Mouse (Mus musculus): ENCODE data around the gene Abcc2. TPM values are rescaled to one million over a fixed set of nuclear protein-coding genes. Genes with fewer than 3 reads are reported as not detected.

Abcc2 gene
- polyA plus RNA-seq, 1 experiment, result not detected

GRCm38 (mm10) chr19:43852837-43853545, 71.0 kb downstream of the Abcc2 start:
- no peaks in the 10 kb centered on the region for H3K79me3 ChIP-seq (ENCODE audit: low read depth)
- H3K4me3 ChIP-seq (ENCODE audit: insufficient read depth, poor library complexity, severe bottlenecking), result no peak overlapping the region
- H3K36me3 ChIP-seq (ENCODE audit: control insufficient read depth, insufficient read depth), result peaks cover 60% of the 10 kb centered on the region
- H3K27me3 ChIP-seq (ENCODE audit: control insufficient read depth, insufficient read depth, insufficient read length), result no peaks in the 10 kb centered on the region
- no peak overlapping the region for H3ac ChIP-seq (ENCODE audit: control insufficient read depth, insufficient read length, low read depth)
- no peaks in the 10 kb centered on the region for H3K79me2 ChIP-seq (ENCODE audit: control insufficient read depth, insufficient read depth)
- TF ChIP-seq USF1 (IDR thresholded peaks at IDR 0.05; ENCODE audit: low read depth), result no peak
- TF ChIP-seq FOSL1 (IDR thresholded peaks at IDR 0.05; ENCODE audit: insufficient read depth, low read length, poor library complexity, severe bottlenecking), result no peak
- TF ChIP-seq CEBPB (IDR thresholded peaks at IDR 0.05; ENCODE audit: low read depth), result no peak
- no peak for TF ChIP-seq MYOG (IDR thresholded peaks at IDR 0.05; ENCODE audit: control insufficient read depth, extremely low read depth, insufficient read length)
- no peak for TF ChIP-seq CTCF (IDR thresholded peaks at IDR 0.05; ENCODE audit: control insufficient read depth, insufficient read depth, insufficient read length)
- no peak for TF ChIP-seq MYOD1 (IDR thresholded peaks at IDR 0.05; ENCODE audit: control insufficient read depth, insufficient read length, low read depth)
- no peak for TF ChIP-seq MAX (IDR thresholded peaks at IDR 0.05)

GRCm38 (mm10) chr19:43857347-43857746, 75.4 kb downstream of the Abcc2 start:
- H3K79me3 ChIP-seq (ENCODE audit: low read depth), result no peaks in the 10 kb centered on the region
- no peaks in the 10 kb centered on the region for H3K27me3 ChIP-seq (ENCODE audit: control insufficient read depth, insufficient read depth, insufficient read length)
- TF ChIP-seq MAX (IDR thresholded peaks at IDR 0.05) (no peak), MYOD1 (IDR thresholded peaks at IDR 0.05; ENCODE audit: control insufficient read depth, insufficient read length, low read depth) (no peak), CEBPB (IDR thresholded peaks at IDR 0.05; ENCODE audit: low read depth) (no peak), FOSL1 (IDR thresholded peaks at IDR 0.05; ENCODE audit: insufficient read depth, low read length, poor library complexity, severe bottlenecking) (no peak), MYOG (IDR thresholded peaks at IDR 0.05; ENCODE audit: control insufficient read depth, extremely low read depth, insufficient read length) (no peak), USF1 (IDR thresholded peaks at IDR 0.05; ENCODE audit: low read depth) (no peak), CTCF (IDR thresholded peaks at IDR 0.05; ENCODE audit: control insufficient read depth, insufficient read depth, insufficient read length) (no peak)
- H3K36me3 ChIP-seq (ENCODE audit: control insufficient read depth, insufficient read depth), result peaks cover 53% of the 10 kb centered on the region
- H3K79me2 ChIP-seq (ENCODE audit: control insufficient read depth, insufficient read depth), result peaks cover 21% of the 10 kb centered on the region
- H3K4me3 ChIP-seq (ENCODE audit: insufficient read depth, poor library complexity, severe bottlenecking), result no peak overlapping the region
- H3ac ChIP-seq (ENCODE audit: control insufficient read depth, insufficient read length, low read depth), result no peak overlapping the region

- Histone ChIP-seq H3K4me3 (ENCODE audit: insufficient read depth, poor library complexity, severe bottlenecking) (no peak overlapping the region), H3K79me3 (ENCODE audit: low read depth) (peaks cover 3% of the 10 kb centered on the region), H3ac (ENCODE audit: control insufficient read depth, insufficient read length, low read depth) (no peak overlapping the region), H3K36me3 (ENCODE audit: control insufficient read depth, insufficient read depth) (peaks cover 86% of the 10 kb centered on the region), H3K79me2 (ENCODE audit: control insufficient read depth, insufficient read depth) (peaks cover 11% of the 10 kb centered on the region), H3K27me3 (ENCODE audit: control insufficient read depth, insufficient read depth, insufficient read length) (no peaks in the 10 kb centered on the region)
- TF ChIP-seq MAX (IDR thresholded peaks at IDR 0.05) (no peak), CEBPB (IDR thresholded peaks at IDR 0.05; ENCODE audit: low read depth) (no peak), USF1 (IDR thresholded peaks at IDR 0.05; ENCODE audit: low read depth) (peak; percentile 50)
Measured at GRCm38 (mm10) chr19:43870418-43870817, 88.4 kb downstream of the Abcc2 start.

- H3K27me3 ChIP-seq (ENCODE audit: control insufficient read depth, insufficient read depth, insufficient read length), result no peaks in the 10 kb centered on the region
- H3K79me3 ChIP-seq (ENCODE audit: low read depth), result peaks cover 17% of the 10 kb centered on the region
- H3K36me3 ChIP-seq (ENCODE audit: control insufficient read depth, insufficient read depth), result peaks cover 51% of the 10 kb centered on the region
- H3K4me3 ChIP-seq (ENCODE audit: insufficient read depth, poor library complexity, severe bottlenecking), result no peak overlapping the region
- H3ac ChIP-seq (ENCODE audit: control insufficient read depth, insufficient read length, low read depth), result no peak overlapping the region
- TF ChIP-seq CTCF (IDR thresholded peaks at IDR 0.05; ENCODE audit: control insufficient read depth, insufficient read depth, insufficient read length), result no peak
- no peak for TF ChIP-seq FOSL1 (IDR thresholded peaks at IDR 0.05; ENCODE audit: insufficient read depth, low read length, poor library complexity, severe bottlenecking)
- no peak for TF ChIP-seq MAX (IDR thresholded peaks at IDR 0.05)
- no peak for TF ChIP-seq MYOD1 (IDR thresholded peaks at IDR 0.05; ENCODE audit: control insufficient read depth, insufficient read length, low read depth)
- no peak for TF ChIP-seq CEBPB (IDR thresholded peaks at IDR 0.05; ENCODE audit: low read depth)
- no peak for TF ChIP-seq USF1 (IDR thresholded peaks at IDR 0.05; ENCODE audit: low read depth)
- TF ChIP-seq MYOG (IDR thresholded peaks at IDR 0.05; ENCODE audit: control insufficient read depth, extremely low read depth, insufficient read length), result no peak
- H3K79me2 ChIP-seq (ENCODE audit: control insufficient read depth, insufficient read depth), result peaks cover 47% of the 10 kb centered on the region
Measured at GRCm38 (mm10) chr19:43874351-43874750, 92.4 kb downstream of the Abcc2 start.

- Histone ChIP-seq H3K79me3 (ENCODE audit: low read depth) (peaks cover 17% of the 10 kb centered on the region), H3K27me3 (ENCODE audit: control insufficient read depth, insufficient read depth, insufficient read length) (no peaks in the 10 kb centered on the region), H3K79me2 (ENCODE audit: control insufficient read depth, insufficient read depth) (peaks cover 51% of the 10 kb centered on the region), H3K36me3 (ENCODE audit: control insufficient read depth, insufficient read depth) (peaks cover 37% of the 10 kb centered on the region), H3K4me3 (ENCODE audit: insufficient read depth, poor library complexity, severe bottlenecking) (no peak overlapping the region), H3ac (ENCODE audit: control insufficient read depth, insufficient read length, low read depth) (no peak overlapping the region)
- TF ChIP-seq FOSL1 (IDR thresholded peaks at IDR 0.05; ENCODE audit: insufficient read depth, low read length, poor library complexity, severe bottlenecking), result no peak
- TF ChIP-seq CTCF (IDR thresholded peaks at IDR 0.05; ENCODE audit: control insufficient read depth, insufficient read depth, insufficient read length), result no peak
- no peak for TF ChIP-seq MAX (IDR thresholded peaks at IDR 0.05)
- no peak for TF ChIP-seq MYOD1 (IDR thresholded peaks at IDR 0.05; ENCODE audit: control insufficient read depth, insufficient read length, low read depth)
Measured at GRCm38 (mm10) chr19:43875996-43876395, 94.0 kb downstream of the Abcc2 start.

GRCm38 (mm10) chr19:43877364-43877763, 95.4 kb downstream of the Abcc2 start:
- Histone ChIP-seq H3K4me3 (ENCODE audit: insufficient read depth, poor library complexity, severe bottlenecking) (no peak overlapping the region), H3K36me3 (ENCODE audit: control insufficient read depth, insufficient read depth) (peaks cover 27% of the 10 kb centered on the region), H3K27me3 (ENCODE audit: control insufficient read depth, insufficient read depth, insufficient read length) (no peaks in the 10 kb centered on the region), H3K79me2 (ENCODE audit: control insufficient read depth, insufficient read depth) (peaks cover 51% of the 10 kb centered on the region), H3K79me3 (ENCODE audit: low read depth) (peaks cover 17% of the 10 kb centered on the region), H3ac (ENCODE audit: control insufficient read depth, insufficient read length, low read depth) (no peak overlapping the region)
- TF ChIP-seq FOSL1 (IDR thresholded peaks at IDR 0.05; ENCODE audit: insufficient read depth, low read length, poor library complexity, severe bottlenecking), result no peak
- TF ChIP-seq CTCF (IDR thresholded peaks at IDR 0.05; ENCODE audit: control insufficient read depth, insufficient read depth, insufficient read length), result no peak
- TF ChIP-seq MYOD1 (IDR thresholded peaks at IDR 0.05; ENCODE audit: control insufficient read depth, insufficient read length, low read depth), result no peak
- TF ChIP-seq CEBPB (IDR thresholded peaks at IDR 0.05; ENCODE audit: low read depth), result no peak
- TF ChIP-seq USF1 (IDR thresholded peaks at IDR 0.05; ENCODE audit: low read depth), result no peak
- TF ChIP-seq MAX (IDR thresholded peaks at IDR 0.05), result no peak
- no peak for TF ChIP-seq MYOG (IDR thresholded peaks at IDR 0.05; ENCODE audit: control insufficient read depth, extremely low read depth, insufficient read length)
